Mouse (Mus musculus): ENCODE measurements around the gene Plekhh2.

Gene Plekhh2

GRCm38 (mm10) chr17:84597859-84598258, 86.2 kb downstream of the Plekhh2 start:
- in situ Hi-C loops (cut with MboI; ENCODE audit: low pct_unique_long_range_greater_than_20kb in 1 of 2, low sequenced_read_pairs in 2 of 2, unreplicated experiment in 1 of 2), result no loop called here

GRCm38 (mm10) chr17:84598928-84599327, 87.2 kb downstream of the Plekhh2 start:
- in situ Hi-C loops (cut with MboI; ENCODE audit: low pct_unique_long_range_greater_than_20kb in 1 of 2, low sequenced_read_pairs in 2 of 2, unreplicated experiment in 1 of 2), result no loop called here

- in situ Hi-C loops (cut with MboI; ENCODE audit: low pct_unique_long_range_greater_than_20kb in 1 of 2, low sequenced_read_pairs in 2 of 2, unreplicated experiment in 1 of 2), result no loop called here
Measured at GRCm38 (mm10) chr17:84600051-84600983, 88.6 kb downstream of the Plekhh2 start.

GRCm38 (mm10) chr17:84601805-84602204, 90.1 kb downstream of the Plekhh2 start:
- in situ Hi-C loops (cut with MboI; ENCODE audit: low pct_unique_long_range_greater_than_20kb in 1 of 2, low sequenced_read_pairs in 2 of 2, unreplicated experiment in 1 of 2), result no loop called here

GRCm38 (mm10) chr17:84603202-84603627, 91.5 kb downstream of the Plekhh2 start:
- in situ Hi-C loops (cut with MboI; ENCODE audit: low pct_unique_long_range_greater_than_20kb in 1 of 2, low sequenced_read_pairs in 2 of 2, unreplicated experiment in 1 of 2), result no loop called here

GRCm38 (mm10) chr17:84603709-84604420, 92.2 kb downstream of the Plekhh2 start:
- in situ Hi-C loops (cut with MboI; ENCODE audit: low pct_unique_long_range_greater_than_20kb in 1 of 2, low sequenced_read_pairs in 2 of 2, unreplicated experiment in 1 of 2), result no loop called here

- in situ Hi-C loops (cut with MboI; ENCODE audit: low pct_unique_long_range_greater_than_20kb in 1 of 2, low sequenced_read_pairs in 2 of 2, unreplicated experiment in 1 of 2), result no loop called here
Measured at GRCm38 (mm10) chr17:84606976-84607375, 95.3 kb downstream of the Plekhh2 start.

GRCm38 (mm10) chr17:84607617-84608016, 95.9 kb downstream of the Plekhh2 start:
- in situ Hi-C loops (cut with MboI; ENCODE audit: low pct_unique_long_range_greater_than_20kb in 1 of 2, low sequenced_read_pairs in 2 of 2, unreplicated experiment in 1 of 2), result no loop called here

- in situ Hi-C loops (cut with MboI; ENCODE audit: low pct_unique_long_range_greater_than_20kb in 1 of 2, low sequenced_read_pairs in 2 of 2, unreplicated experiment in 1 of 2), result no loop called here
Measured at GRCm38 (mm10) chr17:84608606-84609005, 96.9 kb downstream of the Plekhh2 start.

GRCm38 (mm10) chr17:84611500-84611899, 99.8 kb downstream of the Plekhh2 start:
- in situ Hi-C loops (cut with MboI; ENCODE audit: low pct_unique_long_range_greater_than_20kb in 1 of 2, low sequenced_read_pairs in 2 of 2, unreplicated experiment in 1 of 2), result no loop called here

- in situ Hi-C loops (cut with MboI; ENCODE audit: low pct_unique_long_range_greater_than_20kb in 1 of 2, low sequenced_read_pairs in 2 of 2, unreplicated experiment in 1 of 2), result no loop called here
Measured at GRCm38 (mm10) chr17:84611971-84612370, 100.3 kb downstream of the Plekhh2 start.

- in situ Hi-C loops (cut with MboI; ENCODE audit: low pct_unique_long_range_greater_than_20kb in 1 of 2, low sequenced_read_pairs in 2 of 2, unreplicated experiment in 1 of 2), result no loop called here
Measured at GRCm38 (mm10) chr17:84615811-84616210, 104.1 kb downstream of the Plekhh2 start.

GRCm38 (mm10) chr17:84616526-84617074, 104.9 kb downstream of the Plekhh2 start:
- in situ Hi-C loops (cut with MboI; ENCODE audit: low pct_unique_long_range_greater_than_20kb in 1 of 2, low sequenced_read_pairs in 2 of 2, unreplicated experiment in 1 of 2), result no loop called here

- in situ Hi-C loops (cut with MboI; ENCODE audit: low pct_unique_long_range_greater_than_20kb in 1 of 2, low sequenced_read_pairs in 2 of 2, unreplicated experiment in 1 of 2), result no loop called here
Measured at GRCm38 (mm10) chr17:84617953-84618352, 106.3 kb downstream of the Plekhh2 start.

GRCm38 (mm10) chr17:84619112-84619511, 107.4 kb downstream of the Plekhh2 start:
- in situ Hi-C loops (cut with MboI; ENCODE audit: low pct_unique_long_range_greater_than_20kb in 1 of 2, low sequenced_read_pairs in 2 of 2, unreplicated experiment in 1 of 2), result no loop called here

- in situ Hi-C loops (cut with MboI; ENCODE audit: low pct_unique_long_range_greater_than_20kb in 1 of 2, low sequenced_read_pairs in 2 of 2, unreplicated experiment in 1 of 2), result no loop called here
Measured at GRCm38 (mm10) chr17:84620076-84620475, 108.4 kb downstream of the Plekhh2 start.

GRCm38 (mm10) chr17:84620610-84621009, 108.9 kb downstream of the Plekhh2 start:
- in situ Hi-C loops (cut with MboI; ENCODE audit: low pct_unique_long_range_greater_than_20kb in 1 of 2, low sequenced_read_pairs in 2 of 2, unreplicated experiment in 1 of 2), result no loop called here

GRCm38 (mm10) chr17:84621209-84621608, 109.5 kb downstream of the Plekhh2 start:
- in situ Hi-C loops (cut with MboI; ENCODE audit: low pct_unique_long_range_greater_than_20kb in 1 of 2, low sequenced_read_pairs in 2 of 2, unreplicated experiment in 1 of 2), result no loop called here

- in situ Hi-C loops (cut with MboI; ENCODE audit: low pct_unique_long_range_greater_than_20kb in 1 of 2, low sequenced_read_pairs in 2 of 2, unreplicated experiment in 1 of 2), result no loop called here
Measured at GRCm38 (mm10) chr17:84622028-84622427, 110.3 kb downstream of the Plekhh2 start.

All from mouse embryonic stem cell (cell line).